Mouse (Mus musculus) frontal cortex, postnatal 10 days (tissue): Measurements from ENCODE around the gene Cers6.
A peak's percentile ranks its signal among the peaks of the same experiment; 100 is the strongest.

ENCODE experiments used
- DNase-seq, 2 experiments: peaks; one replicate each; pipeline ENCODE4 v3.0.0; 2022; ENCODE audit warnings: low spot score in 2 of 2, mixed read lengths in 1 of 2

Gene Cers6

DNA sequence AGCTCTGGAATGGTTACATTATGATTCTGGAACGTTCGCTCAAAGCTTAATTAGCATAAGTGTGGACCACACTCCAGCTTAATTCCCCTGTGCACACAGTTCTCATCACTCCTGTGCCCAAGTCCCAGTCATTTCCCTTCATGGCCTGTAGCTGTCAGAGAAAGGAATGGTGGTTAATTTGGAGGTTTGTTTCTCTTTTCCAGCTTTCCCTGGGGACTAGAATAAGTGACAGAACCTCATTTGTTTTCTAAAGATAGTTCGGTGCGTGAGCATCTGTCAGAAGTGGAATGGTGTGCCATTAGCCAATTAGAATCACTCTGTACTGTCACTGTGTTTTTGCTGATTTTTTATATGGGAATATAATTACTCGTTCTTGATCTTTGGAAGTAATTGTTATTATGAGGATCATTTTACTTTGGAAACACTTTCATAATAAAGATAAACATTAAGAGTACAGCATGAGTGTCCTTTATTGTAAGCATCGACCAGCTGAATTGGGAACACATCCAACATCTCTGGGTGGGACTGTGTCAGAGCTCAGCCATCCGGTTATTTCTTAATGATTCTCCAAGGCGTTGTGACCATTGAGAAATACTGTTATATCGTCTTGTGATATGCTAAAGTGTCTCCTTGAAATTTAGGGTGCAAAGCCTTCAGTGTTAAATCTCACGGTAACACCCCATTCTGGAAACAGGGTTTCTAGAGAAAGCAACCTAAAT lies 252.7 kb downstream of the Cers6 start:
- DNase-seq: no peak

DNA sequence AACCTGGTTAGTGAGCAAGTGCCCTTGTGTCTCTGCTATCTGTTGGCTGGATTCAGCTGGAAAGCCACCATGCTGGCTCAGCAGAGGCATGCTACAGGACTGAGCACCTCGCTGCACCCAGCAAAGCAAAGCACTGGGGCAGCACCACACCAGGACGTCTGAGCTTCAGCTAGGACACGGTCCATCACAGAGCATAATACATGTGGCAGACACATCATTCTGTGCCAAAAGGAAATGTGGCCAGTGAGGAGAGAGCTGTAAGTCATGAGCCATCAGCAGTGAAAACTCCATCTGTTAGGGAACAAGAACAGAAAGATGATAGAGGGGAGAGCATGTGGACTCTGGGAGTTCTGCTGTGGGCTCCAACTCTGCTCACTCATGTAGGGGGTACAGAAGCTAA lies 254.7 kb downstream of the Cers6 start:
- DNase-seq: no peak

DNA sequence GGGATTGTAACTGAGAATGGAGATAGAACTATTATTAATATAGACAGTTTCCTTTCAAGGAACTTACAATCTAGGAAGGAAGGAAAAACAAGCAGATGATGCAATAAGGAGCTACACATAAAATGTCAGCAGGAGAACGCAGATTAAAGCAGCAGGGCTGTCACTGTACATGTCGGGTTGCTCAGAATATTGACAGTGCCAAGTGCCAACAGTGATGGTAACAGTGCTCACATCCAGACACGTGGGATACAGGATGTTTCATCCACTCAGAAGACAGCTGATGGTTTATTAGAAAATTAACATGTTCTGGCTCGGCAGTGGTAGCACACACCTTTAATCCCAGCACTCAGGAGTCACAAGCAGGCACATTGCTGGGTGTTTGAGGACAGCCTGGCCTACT lies 255.5 kb downstream of the Cers6 start:
- DNase-seq: no peak

DNA sequence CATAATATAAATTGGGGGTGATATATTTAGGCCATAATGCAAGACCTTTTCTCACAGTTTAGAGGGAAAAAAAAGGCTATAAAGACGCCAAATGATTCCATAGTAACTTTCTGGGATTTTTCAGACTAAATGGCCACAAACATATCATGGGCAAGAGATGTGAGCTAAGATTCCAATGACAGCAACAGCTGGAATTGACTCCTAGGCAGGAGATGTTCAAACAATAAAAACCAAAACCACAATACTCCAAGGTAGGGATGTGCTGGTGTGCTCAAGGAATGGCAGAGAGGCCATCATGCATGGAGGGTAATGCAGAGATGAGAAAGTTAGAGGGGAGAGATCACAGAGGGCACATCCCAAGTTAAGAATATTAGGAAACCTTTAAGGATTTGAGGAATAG lies 257.8 kb downstream of the Cers6 start:
- no peak for DNase-seq

DNA sequence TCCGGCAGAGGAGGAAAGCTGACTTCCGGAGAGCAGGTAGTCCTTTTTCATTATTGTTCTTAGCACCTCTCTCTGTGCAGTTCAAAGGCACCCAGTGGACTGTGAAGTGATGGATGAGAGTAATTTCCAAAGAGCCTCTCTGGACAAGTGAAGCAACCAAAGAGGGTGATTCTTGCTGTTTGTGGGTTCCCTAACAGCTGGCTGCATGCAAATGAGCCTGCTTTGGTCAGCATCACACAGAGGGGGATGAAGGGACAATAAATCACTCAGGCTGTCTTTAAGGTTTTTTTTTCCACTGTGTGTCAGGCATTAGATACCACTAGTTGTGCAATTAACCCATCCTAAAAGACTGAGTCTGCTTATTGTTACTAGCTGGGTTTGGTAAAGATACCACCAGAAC lies 258.5 kb downstream of the Cers6 start:
- no peak for DNase-seq

DNA sequence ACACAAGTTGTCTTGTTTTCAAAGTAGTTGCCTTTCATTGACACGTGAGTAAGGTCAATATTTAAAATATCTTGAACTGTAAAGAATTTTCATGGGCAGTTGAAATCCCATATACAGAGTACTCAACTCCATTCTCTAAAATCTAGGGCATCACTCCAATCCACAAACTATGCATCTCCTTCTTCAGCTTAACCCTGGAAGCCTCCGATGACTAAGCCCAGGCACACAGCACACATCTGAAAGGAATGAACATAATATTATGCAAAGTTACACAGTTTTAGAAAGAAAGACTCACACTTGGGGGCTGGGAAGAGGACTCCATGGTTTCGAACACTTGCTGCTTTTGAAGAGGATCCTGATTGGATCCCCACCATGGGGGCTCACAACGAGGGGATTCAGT lies 260.4 kb downstream of the Cers6 start:
- no peak for DNase-seq

DNA sequence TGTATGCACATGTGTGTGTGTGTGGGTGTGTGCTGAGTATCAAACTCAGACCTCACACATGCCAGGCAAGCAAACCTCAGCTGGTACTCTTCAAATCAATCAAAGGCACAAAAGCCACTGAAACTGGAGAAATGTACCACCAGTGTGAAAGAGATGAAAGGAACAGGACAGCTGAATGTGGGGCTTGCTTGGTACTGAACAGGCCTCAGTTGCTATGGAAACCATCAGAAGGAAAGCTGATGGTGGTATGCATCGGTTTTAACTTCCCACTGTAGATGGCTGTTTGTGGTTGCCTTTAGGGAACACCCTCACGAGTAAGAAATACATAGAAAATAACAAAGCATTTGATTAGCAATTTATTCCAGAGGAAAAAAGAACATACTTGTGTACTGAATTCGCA lies 264.2 kb downstream of the Cers6 start:
- no peak for DNase-seq

DNA sequence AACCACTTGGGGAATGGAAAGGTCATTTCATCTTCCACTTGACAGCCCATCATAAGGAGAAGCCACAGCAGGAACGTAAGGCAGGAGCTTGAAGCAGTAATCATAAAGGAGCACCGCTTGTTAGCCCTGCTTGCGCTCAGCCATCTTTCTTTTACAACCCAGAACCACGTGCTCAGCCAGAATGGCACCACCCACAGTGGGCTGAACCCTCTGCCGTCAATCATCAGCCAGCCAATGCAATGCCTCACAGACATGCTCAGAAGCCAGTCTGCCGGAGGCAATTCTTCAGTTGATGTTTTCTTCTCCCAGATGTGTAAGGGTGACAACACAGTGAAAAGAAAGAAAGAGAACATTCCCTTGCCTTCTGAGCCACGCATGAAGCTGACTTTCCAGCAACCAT lies 267.1 kb downstream of the Cers6 start:
- no peak for DNase-seq

DNA sequence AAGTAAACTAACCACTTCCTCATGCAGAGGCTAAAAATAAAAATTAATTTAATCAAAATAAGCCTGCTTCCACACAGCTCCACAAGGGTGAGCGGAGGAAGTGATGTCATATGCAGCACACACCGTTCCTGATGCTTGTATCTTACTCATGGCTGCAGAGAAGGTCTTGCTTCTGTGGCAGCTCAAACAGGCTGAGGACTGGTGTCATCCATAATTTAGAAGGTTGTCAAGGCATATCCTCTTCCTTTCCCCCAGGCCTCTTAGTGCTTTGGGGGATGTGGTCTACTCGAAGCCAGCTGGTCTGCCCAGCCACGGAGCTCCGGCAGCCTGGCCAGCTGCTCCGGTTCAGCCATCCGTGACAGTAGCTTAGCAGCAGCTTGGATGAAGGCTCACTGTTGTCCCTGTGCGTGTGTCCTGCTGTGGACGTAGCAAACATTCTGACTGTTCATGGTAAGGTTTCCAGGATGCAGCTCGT lies 267.7 kb downstream of the Cers6 start:
- no peak for DNase-seq

DNA sequence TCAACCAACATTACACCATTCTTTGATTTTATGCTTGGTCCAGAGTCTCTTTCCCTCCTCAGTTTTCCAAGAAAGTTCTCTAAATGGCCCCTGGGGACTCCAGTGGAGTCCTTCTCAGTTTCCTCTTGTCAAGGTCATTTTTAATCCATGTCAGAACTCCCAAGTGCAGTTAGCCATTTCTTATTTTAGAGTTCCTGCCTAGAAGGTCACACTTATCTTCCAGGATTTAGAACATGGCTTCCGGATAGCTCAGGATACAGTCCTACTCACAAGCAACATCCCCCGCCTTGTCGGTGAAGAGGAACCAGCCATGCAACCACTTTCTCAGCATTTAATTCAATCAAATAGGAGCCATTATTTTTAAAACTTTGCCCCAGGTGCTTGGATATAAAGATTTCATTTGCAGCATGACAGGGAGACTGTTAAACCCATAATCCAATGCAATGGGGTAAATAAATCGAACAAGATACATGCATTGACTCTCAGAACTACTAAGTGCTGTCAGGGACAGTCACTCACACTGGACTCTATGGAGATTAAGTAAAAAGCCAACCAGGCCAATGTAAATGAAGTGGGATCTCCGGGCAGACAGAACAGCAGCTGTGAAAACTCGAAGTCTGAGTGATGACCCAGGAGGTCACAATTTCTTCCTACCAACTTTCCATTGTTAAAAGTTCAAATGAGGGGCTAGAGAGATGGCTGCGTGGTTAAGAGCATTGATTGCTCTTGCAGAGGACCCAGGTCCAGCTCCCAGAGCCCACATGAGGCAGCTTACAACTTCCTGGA lies 268.4 kb downstream of the Cers6 start:
- DNase-seq: no peak

DNA sequence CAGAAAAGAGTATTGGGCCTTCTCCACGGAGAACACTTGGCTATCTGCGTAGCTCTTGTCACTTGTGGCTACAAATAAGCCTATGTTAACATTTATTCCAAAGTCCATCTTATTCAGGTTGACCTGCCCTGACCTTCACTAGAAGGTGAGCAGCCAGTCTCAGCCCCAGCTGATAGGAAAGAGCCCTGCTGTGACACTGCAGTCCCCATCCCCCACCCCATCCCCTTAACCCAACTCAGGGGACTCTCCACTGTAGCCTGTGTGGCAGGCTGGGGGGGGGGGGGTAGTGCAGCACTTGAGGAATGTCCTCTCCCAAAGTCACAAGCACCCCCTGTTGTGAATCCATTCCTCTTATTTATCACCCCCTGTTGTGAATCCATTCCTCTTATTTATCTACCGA lies 270.8 kb downstream of the Cers6 start:
- DNase-seq: no peak

DNA sequence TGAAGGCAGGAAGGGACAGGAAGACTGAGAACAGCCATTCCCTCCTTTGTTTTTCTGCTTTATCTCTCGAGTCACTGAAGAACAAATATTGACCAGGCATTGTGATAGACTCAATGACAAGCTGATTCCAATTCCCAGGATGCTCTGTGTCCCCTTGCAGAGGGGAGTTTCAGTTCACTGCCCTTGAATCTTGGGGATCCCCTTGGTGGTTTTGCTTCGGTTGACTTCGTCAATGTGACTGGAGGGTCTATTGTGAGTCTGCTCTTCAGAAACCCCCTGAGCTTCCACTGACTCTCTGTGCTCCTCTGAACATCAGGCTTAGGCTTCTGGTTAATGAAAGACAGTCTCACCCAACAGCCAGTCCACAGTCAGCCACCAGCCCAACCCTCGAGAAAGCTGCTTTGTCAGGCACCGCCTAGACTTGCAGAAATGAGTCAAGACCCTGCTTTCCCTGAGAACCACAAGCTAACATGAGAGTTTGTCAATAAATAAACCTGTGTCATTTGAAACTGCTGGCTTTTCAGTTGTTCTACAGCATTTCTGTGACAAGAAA lies 271.3 kb downstream of the Cers6 start:
- no peak for DNase-seq

DNA sequence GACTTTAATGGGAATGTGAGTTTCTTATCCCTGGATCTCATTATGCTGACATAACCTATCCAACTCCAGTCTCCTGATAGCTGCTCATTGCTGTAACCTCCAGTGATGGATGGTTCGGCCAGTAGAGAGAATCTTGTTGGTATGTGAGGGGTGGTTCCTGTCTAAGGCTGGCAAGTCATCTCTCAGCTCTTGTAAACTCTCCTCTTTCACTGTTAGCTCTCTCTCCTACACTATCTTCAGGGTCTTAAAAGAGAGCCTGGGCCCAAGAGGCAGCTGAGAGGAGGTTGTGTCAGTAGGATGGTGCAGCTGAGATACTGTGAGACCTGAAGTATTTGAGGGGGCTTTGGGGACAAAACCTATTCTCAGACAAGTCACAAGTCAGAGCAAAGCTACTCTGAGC lies 272.9 kb downstream of the Cers6 start:
- no peak for DNase-seq

DNA sequence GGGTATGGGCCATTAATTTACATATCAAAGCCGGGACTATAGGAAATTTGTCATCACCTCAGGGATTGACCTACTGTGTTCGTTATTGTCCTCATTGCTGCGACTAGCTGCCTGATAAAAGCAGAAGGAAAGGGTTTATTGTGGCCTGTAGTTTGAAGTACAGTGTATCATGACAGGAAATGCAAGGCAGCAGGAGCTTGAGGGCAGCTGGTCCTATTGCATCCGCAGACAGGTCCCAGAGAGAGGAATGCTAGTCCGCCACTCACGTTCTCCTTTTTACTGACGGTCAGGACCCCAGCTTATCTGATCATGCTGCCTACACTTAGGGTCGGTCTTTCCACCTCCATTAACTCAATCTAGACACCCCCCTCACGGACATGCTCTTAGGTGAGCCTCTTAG lies 273.7 kb downstream of the Cers6 start:
- DNase-seq: no peak

DNA sequence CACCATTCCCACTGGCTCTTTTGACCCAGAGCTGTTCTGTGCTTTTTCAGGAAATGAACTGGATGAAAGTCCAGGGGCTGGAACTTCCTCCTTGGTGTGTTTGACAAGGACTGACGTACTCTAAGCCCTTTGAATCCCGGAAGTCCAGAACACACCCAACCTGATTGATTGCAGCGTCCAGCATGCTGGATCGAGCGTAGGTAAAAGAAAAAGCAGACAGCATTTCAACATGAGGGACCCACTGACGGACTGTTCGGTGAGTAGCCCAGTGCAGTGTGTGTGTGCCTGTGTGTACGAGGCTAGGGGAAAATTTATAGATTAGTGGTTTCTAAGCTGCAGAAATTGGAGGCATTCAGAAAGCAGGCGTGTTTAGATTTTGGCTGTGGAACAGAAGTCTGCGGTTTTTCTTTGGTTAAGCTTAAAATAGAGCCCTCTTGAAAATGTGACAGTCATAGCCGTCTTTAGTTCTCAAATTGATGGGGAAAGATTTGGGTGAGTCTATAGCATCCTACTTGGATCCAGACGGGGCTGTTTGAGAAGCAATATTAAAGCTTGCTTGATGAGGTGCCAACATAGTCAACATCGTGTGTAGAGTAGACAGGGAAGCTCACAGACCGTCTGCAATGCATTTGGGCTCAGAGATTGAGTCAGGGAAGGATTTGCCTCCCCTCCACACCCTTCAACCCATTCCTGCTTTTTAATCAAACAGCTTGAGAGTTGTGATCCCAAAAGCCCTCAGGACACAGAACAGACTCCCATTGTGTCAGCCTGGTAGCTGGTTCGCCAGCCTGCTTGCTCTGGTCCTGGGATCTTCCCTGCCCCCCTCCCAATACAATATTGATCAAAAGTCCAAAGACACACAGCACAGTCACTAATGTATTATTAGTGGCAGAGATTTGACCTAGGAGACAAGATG lies 274.7 kb downstream of the Cers6 start, which contains the start of gene Nostrin:
TSS of gene Nostrin (plus strand) at position 140 of the 916 bp plus-strand sequence.
- DNase-seq: no peak

DNA sequence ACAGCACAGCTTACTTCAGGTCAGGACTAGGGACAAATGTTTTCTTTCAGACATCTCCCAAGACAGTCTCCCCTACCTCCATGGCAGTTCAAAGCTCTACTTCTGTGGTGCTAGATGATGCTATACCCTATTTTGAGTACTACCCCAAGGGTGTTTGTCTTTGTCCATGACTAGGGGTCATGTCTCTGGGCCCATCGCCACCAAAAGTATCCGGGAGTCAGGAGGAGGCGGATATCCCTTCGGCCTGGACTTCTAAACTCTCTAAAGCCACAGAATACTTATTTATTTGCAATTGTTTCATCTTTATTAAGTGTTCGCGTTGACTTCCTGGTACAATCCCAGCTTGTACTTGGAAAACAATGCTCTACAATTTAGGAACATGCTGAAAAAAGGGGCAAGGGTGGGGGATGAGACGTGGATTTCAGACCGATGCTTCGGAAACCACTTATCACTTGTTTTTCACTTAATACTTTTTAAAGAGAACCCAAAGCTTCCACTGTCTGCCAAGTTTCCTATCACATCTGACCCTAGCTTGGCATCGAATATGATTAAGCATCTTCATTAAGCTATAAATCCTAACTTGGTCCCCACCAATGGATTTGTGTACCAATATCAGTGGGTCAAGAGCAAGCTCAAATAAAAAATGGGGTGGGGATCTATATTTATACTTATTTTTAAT lies 276.3 kb downstream of the Cers6 start:
- DNase-seq: no peak

DNA sequence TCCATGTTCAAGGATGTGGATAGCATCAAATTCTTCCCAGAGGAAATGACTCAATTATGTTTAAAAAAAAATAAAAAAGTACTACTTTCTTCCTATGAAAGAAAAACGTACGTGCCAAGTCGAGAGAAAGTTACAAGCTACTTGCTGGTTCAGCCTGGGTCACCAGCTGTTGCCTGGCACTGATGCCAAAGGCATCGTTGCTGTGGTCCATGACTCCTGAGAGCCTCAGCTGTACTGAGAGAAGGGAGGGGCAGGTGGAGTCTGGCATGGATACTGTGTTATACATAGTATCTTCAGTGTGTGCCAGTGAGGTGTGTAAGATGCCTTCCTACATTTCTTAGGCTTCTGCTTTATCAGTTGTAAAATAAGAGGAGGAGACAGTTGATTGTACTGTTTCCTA lies 277.5 kb downstream of the Cers6 start:
- DNase-seq: peak in 1 of 2 experiments; percentile 13

DNA sequence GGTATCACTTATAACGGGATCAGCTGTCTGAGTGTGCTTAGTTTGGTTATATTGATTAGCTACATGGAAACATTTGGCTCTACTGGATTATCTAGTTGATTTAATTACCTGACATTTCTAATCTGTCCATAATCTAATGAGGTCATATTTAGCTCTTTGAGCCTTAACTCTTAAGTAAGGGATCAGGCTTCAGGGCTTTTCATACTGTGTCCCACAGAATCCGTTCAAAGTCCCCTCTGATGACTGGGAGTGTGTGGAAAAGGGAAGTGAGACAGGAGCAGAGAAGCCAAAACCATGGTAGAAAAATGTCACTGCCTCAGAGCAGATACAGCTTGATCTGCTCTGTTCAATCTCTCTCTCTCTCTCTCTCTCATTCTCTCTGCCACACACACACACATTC lies 279.0 kb downstream of the Cers6 start:
- DNase-seq: no peak

DNA sequence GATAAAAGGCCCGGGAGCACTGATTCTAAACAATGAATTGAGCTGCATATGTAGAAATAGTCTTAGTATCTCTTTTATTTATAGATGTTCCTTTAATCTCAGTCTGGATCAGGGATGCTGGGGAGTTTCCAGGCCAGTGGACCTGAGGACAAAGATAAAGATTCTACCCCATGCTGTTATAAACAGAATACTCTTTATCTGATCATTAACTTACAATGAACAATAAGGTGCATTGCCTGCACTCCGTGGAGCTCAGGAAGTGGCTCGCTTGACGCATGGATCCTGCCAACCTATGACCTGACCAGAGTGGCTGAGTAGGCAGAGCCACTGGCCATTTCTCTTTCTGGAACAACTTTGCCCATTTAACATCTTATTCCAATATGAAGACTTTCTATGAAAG lies 279.6 kb downstream of the Cers6 start:
- DNase-seq: no peak

DNA sequence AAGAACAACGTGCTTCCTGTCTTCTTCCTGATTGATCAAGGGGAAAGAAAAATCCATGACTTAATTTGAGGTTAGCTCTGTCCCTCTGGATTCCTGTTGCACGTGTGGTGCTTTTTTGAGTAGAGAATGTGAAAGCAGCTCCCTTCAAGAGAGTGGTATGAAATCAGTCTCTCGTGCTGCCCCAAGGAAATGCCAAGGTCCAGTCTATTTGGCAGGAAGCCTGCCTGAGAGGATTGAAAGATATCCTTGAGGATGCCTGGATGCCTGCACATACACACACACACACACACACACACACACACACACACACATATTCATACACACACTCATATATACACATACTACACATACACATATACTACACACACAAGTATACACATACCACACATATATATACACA lies 287.4 kb downstream of the Cers6 start:
- DNase-seq: no peak

DNA sequence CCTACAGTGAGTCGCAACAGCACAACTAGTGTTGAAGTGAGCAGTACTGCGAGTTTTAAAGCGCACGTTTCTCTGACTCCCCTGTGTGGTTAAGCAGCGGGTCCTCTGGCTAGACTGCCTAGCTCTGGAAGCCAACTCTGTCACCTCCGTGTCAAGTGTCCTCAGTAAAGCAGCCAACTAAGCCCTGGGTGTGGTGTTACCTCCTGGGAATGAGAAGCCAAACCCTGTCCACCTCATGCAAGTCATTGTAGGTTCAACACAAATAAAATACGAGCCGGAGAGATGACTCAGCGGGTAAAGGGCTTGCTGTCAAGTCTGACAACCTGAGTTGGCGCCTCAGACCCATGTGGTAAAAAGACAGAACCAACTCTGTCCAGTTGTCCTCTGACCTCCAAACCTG lies 287.9 kb downstream of the Cers6 start:
- no peak for DNase-seq
